Mouse (Mus musculus) embryonic facial prominence, embryonic 11.5 days (tissue): ENCODE measurements around the gene Ube2j2. TPM values are rescaled to one million over a fixed set of nuclear protein-coding genes. Genes with fewer than 3 reads are reported as not detected.

Experiments
- ATAC-seq: fragments of 200-750 bp; cut with Nextera tagmentation; replicated peaks from 2 replicates; pipeline ENCODE4 v1.8.0; 2017; ENCODE audit warnings: low read depth; ENCODE audit not compliant: insufficient number of reproducible peaks, low FRiP score, low TSS enrichment
- DNase-seq: peaks from one replicate; pipeline ENCODE4 v3.0.0-alpha.2; 2015; ENCODE audit warnings: low spot score
- H3K27ac ChIP-seq: fragments of 300-500 bp; sonication (generic); replicated peaks from 2 replicates; pipeline ENCODE4 v1.5.1; 2014; ENCODE audit warnings: mild to moderate bottlenecking, low read depth, low read length, control low read depth
- H3K27me3 ChIP-seq: fragments of 300-500 bp; sonication (generic); 2 replicates; pipeline ENCODE4 v1.6.1; 2014; ENCODE audit warnings: mild to moderate bottlenecking, low read length, moderate library complexity, mixed read lengths; ENCODE audit not compliant: control insufficient read depth, insufficient read depth
- H3K36me3 ChIP-seq: fragments of 300-500 bp; sonication (generic); replicated peaks from 2 replicates; pipeline ENCODE4 v1.6.1; 2014; ENCODE audit warnings: low read depth, mild to moderate bottlenecking, low read length, moderate library complexity, mixed read lengths; ENCODE audit not compliant: control insufficient read depth, insufficient read depth
- H3K4me1 ChIP-seq: fragments of 300-500 bp; sonication (generic); 2 replicates; pipeline ENCODE4 v1.6.1; 2014; ENCODE audit warnings: low read length, mixed read lengths; ENCODE audit not compliant: control insufficient read depth, insufficient read depth
- H3K4me2 ChIP-seq: fragments of 300-500 bp; sonication (generic); 2 replicates; pipeline ENCODE4 v1.6.1; 2014; ENCODE audit warnings: low read depth, mild to moderate bottlenecking, control low read depth, low read length, moderate library complexity
- H3K4me3 ChIP-seq: fragments of 300-500 bp; sonication (generic); 2 replicates; pipeline ENCODE4 v1.5.1; 2014; ENCODE audit warnings: low read depth, low read length, control low read depth
- H3K9ac ChIP-seq: fragments of 300-500 bp; sonication (generic); replicated peaks from 2 replicates; pipeline ENCODE4 v1.6.1; 2014; ENCODE audit warnings: mild to moderate bottlenecking, control low read depth, low read length
- H3K9me3 ChIP-seq: fragments of 300-500 bp; sonication (generic); replicated peaks from 2 replicates; pipeline ENCODE4 v1.6.1; 2016; ENCODE audit warnings: mild to moderate bottlenecking, low read length, inconsistent platforms, mixed read lengths; ENCODE audit not compliant: control insufficient read depth
- WGBS: fragments of 180-500 bp; shearing (Covaris S2); extraction: QIAGEN DNeasy Blood & Tissue Kit; methylation state at CpG from one replicate; pipeline ENCODE4 v1.1.7; 2014; 5-methylcytosine and 5-hydroxymethylcytosine counted together
- polyA plus RNA-seq: library from polyadenylated mRNA; unstranded; fragments of >200 nt; fragmentation: Nextera tagmentation; extraction: Ambion mirVana; gene quantifications from 2 replicates; pipeline ENCODE4 v1.2.1, GENCODE M21; 2014

Gene Ube2j2
- 158 and 161 TPM in 2 replicates for polyA plus RNA-seq

- Histone ChIP-seq H3K4me1 (no peaks in the 10 kb centered on the region), H3K4me3 (peak within 1 kb of the TSS; percentile 90), H3K9me3 (no peaks in the 10 kb centered on the region), H3K36me3 (no peaks in the 10 kb centered on the region; the same call in 1 of the 2 replicates), H3K27ac (peak within 1 kb of the TSS; percentile 63; the same call in 1 of the 2 replicates), H3K27me3 (no peaks in the 10 kb centered on the region), H3K9ac (peak within 1 kb of the TSS; percentile 87), H3K4me2 (peak within 1 kb of the TSS; percentile 84)
- ATAC-seq (peak; percentile 99), DNase-seq (peak; percentile 95)
- WGBS: under 1% methylated on average over 71 of the region's 85 CpGs
Measured at GRCm38 (mm10) chr4:155943534-155944249, at the start of gene Ube2j2. Gene Ube2j2 (plus strand): TSS chr4:155943831.

DNA sequence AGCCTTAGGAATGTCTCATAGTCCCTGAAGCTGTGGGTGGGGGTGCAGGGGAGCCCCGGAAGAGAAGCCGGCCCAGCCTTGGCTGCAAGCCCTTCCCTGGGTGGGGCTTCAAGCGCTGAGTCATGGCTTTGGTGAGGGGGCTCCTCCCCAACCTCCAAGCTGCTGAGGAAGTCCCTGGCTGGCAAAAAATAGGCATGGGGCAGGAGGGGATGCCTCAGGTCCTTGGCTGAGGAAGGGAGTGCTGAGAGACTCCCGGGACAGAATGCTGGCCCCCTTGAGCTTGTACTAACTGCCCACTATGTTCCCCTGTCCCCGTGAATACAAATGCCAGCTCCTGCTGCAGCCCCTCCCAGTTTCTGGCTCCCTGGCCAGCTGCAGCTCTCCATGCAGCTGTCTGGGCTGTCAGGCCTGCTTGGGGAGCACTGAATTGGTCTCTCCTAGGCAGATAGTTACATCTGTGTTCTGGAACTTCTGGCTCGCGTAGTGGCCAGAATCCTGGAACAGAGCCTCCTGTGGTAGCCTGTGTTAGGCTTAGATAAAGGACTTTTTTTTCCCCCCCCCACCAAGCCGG lies 49.2 kb upstream of the Ube2j2 start:
- ATAC-seq (no peak), DNase-seq (no peak)
- Histone ChIP-seq H3K4me3 (no peak overlapping the region), H3K36me3 (peaks cover 2% of the 10 kb centered on the region; the same call in 1 of the 2 replicates), H3K9ac (no peak overlapping the region), H3K27me3 (no peaks in the 10 kb centered on the region), H3K9me3 (no peaks in the 10 kb centered on the region), H3K27ac (no peak overlapping the region), H3K4me1 (peaks cover 4% of the 10 kb centered on the region), H3K4me2 (no peak overlapping the region)
- WGBS: 34% methylated on average over 8 of the region's 8 CpGs

DNA sequence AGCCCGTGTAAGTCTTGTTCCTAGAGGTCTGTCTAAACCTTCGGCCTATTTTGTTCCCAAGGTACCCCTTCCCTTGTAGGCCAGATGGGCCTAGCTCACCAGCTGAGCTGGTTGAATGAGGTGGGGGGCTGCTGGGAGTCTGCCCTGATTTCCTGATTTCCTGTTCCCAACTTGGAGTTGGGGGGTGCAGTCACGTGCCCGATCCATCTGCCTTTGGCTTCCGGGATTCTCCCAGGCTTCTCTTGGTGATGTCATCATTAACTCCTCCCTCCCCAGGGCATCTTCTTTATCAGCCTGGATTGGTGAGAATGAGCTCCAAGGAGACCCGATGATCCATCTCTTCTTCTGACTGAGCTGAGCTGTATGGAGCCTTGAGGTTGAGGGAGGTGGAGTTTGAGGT lies 48.4 kb upstream of the Ube2j2 start:
- H3K4me3 ChIP-seq: no peak overlapping the region
- no peak overlapping the region for H3K27ac ChIP-seq
- peaks cover 4% of the 10 kb centered on the region for H3K4me1 ChIP-seq
- no peak for ATAC-seq
- peaks cover 2% of the 10 kb centered on the region; the same call in 1 of the 2 replicates for H3K36me3 ChIP-seq
- H3K27me3 ChIP-seq: no peaks in the 10 kb centered on the region
- H3K9ac ChIP-seq: no peak overlapping the region
- 43% methylated on average over 6 of the region's 6 CpGs for WGBS
- DNase-seq: peak; percentile 6
- H3K9me3 ChIP-seq: no peaks in the 10 kb centered on the region
- no peak overlapping the region for H3K4me2 ChIP-seq

GRCm38 (mm10) chr4:155895826-155896225 lies 47.8 kb upstream of the Ube2j2 start:
- no peak overlapping the region for H3K27ac ChIP-seq
- 87% methylated on average over 4 of the region's 4 CpGs for WGBS
- DNase-seq: no peak
- ATAC-seq: no peak
- H3K9me3 ChIP-seq: no peaks in the 10 kb centered on the region
- H3K4me2 ChIP-seq: no peak overlapping the region
- H3K4me1 ChIP-seq: peaks cover 4% of the 10 kb centered on the region; the same call in 1 of the 2 replicates
- no peak overlapping the region for H3K4me3 ChIP-seq
- no peak overlapping the region for H3K9ac ChIP-seq
- no peaks in the 10 kb centered on the region for H3K27me3 ChIP-seq
- H3K36me3 ChIP-seq: peaks cover 2% of the 10 kb centered on the region; the same call in 1 of the 2 replicates

- H3K36me3 ChIP-seq: peaks cover 5% of the 10 kb centered on the region
- H3K9me3 ChIP-seq: no peaks in the 10 kb centered on the region
- no peak overlapping the region for H3K4me3 ChIP-seq
- no peak overlapping the region for H3K27ac ChIP-seq
- no peak for DNase-seq
- peaks cover 4% of the 10 kb centered on the region; the same call in 1 of the 2 replicates for H3K4me1 ChIP-seq
- 95% methylated on average over 12 of the region's 12 CpGs for WGBS
- ATAC-seq: no peak
- no peak overlapping the region for H3K9ac ChIP-seq
- H3K4me2 ChIP-seq: no peak overlapping the region
- no peaks in the 10 kb centered on the region for H3K27me3 ChIP-seq
Measured at GRCm38 (mm10) chr4:155896461-155896860, 47.2 kb upstream of the Ube2j2 start.

DNA sequence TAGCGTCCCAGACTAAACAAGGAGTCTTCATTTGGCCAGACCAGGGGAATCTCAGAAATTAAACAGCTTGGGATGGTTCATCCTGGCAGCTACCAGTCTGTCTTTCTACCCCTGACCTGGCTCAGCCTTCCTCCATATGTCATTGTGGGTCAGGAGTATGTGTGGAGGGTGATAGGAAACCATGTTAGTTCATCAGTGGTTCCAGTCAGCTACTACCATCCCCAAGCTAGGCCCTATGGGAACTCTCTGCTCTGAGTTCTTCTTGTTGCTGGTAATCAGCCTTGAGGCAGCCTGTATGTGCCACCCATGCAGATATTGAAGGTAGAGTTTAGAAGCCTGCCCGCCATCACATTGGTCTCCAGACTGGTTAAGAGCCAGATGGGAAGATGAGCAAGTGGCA lies 45.3 kb upstream of the Ube2j2 start:
- Histone ChIP-seq H3K4me3 (no peak overlapping the region), H3K36me3 (peaks cover 6% of the 10 kb centered on the region), H3K4me1 (peaks cover 4% of the 10 kb centered on the region; the same call in 1 of the 2 replicates), H3K27me3 (no peaks in the 10 kb centered on the region), H3K9ac (no peak overlapping the region), H3K4me2 (no peak overlapping the region), H3K27ac (no peak overlapping the region), H3K9me3 (no peaks in the 10 kb centered on the region)
- ATAC-seq (no peak), DNase-seq (no peak)
- WGBS: 93% methylated on average over 2 of the region's 2 CpGs

- peaks cover 2% of the 10 kb centered on the region; the same call in 1 of the 2 replicates for H3K4me1 ChIP-seq
- H3K27ac ChIP-seq: no peak overlapping the region
- peaks cover 8% of the 10 kb centered on the region for H3K36me3 ChIP-seq
- no peaks in the 10 kb centered on the region for H3K27me3 ChIP-seq
- no peak overlapping the region for H3K9ac ChIP-seq
- H3K4me2 ChIP-seq: no peak overlapping the region
- DNase-seq (no peak), ATAC-seq (no peak)
- WGBS: 97% methylated on average over 7 of the region's 7 CpGs
- no peak overlapping the region for H3K4me3 ChIP-seq
- H3K9me3 ChIP-seq: no peaks in the 10 kb centered on the region
Measured at GRCm38 (mm10) chr4:155899355-155899754, 44.3 kb upstream of the Ube2j2 start.

- Histone ChIP-seq H3K36me3 (peaks cover 8% of the 10 kb centered on the region), H3K9ac (no peak overlapping the region), H3K27me3 (no peaks in the 10 kb centered on the region), H3K4me3 (no peak overlapping the region), H3K4me1 (no peaks in the 10 kb centered on the region), H3K9me3 (no peaks in the 10 kb centered on the region), H3K27ac (no peak overlapping the region), H3K4me2 (no peak overlapping the region)
- 88% methylated on average over 3 of the region's 3 CpGs for WGBS
- no peak for DNase-seq
- no peak for ATAC-seq
Measured at GRCm38 (mm10) chr4:155901205-155901604, 42.4 kb upstream of the Ube2j2 start.
